Mouse (Mus musculus) T-helper 1 cell (primary cell): ENCODE data around the gene Ldhc.
"Not testable (repeated sequence)": the region's sequence is repeated elsewhere in the genome, so short reads cannot be mapped to it uniquely, and the experiment has no call there.

Experiments
- in situ Hi-C: fragments of 300-600 bp; cut with MboI, MseI; formaldehyde crosslinking; loops from one replicate; pipeline ENCODE4 v1.15.1; 2025; ENCODE audit warnings: high pct_unique_total_duplicates

Ldhc gene

GRCm38 (mm10) chr7:46842278-46842677 lies 18.7 kb upstream of the Ldhc start:
- in situ Hi-C loops = loop anchor here (5.0 kb wide), 1 partner anchor 45 kb away; the partner anchor contains the start of genes Gtf2h1 and Hps5

- in situ Hi-C loops = loop anchor here (5.0 kb wide), 1 partner anchor 46 kb away; the partner anchor contains the start of genes Gtf2h1 and Hps5
Observed at GRCm38 (mm10) chr7:46843576-46843975, 17.4 kb upstream of the Ldhc start.

GRCm38 (mm10) chr7:46845211-46845977 lies 15.6 kb upstream of the Ldhc start:
- in situ Hi-C loops = no loop called here

DNA sequence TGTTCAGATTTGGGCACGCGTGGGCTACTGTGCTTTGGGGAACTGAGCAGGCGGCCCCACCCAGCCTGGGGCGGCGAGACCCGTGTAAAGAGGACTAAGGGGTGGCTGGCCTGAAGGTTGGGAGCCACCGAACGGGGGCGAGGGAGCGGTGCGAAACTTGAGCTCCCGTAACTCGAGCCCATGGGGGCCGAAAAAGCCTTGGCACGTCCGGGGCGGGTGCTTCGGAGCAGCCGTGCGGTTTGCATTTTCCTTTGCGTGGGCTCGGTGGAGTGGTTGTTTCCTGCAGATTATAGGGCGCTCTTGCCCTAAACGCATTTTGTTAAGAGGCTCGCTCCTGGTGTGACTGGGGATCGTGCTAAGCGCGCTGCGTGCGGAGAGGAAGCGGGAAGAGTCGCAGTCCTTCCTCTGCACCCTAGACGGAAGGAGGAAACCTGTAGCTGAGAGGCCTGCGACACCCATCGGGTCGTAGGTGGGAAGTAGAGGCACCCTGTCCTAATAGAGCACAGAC lies 15.0 kb upstream of the Ldhc start:
- in situ Hi-C loops = no loop called here

DNA sequence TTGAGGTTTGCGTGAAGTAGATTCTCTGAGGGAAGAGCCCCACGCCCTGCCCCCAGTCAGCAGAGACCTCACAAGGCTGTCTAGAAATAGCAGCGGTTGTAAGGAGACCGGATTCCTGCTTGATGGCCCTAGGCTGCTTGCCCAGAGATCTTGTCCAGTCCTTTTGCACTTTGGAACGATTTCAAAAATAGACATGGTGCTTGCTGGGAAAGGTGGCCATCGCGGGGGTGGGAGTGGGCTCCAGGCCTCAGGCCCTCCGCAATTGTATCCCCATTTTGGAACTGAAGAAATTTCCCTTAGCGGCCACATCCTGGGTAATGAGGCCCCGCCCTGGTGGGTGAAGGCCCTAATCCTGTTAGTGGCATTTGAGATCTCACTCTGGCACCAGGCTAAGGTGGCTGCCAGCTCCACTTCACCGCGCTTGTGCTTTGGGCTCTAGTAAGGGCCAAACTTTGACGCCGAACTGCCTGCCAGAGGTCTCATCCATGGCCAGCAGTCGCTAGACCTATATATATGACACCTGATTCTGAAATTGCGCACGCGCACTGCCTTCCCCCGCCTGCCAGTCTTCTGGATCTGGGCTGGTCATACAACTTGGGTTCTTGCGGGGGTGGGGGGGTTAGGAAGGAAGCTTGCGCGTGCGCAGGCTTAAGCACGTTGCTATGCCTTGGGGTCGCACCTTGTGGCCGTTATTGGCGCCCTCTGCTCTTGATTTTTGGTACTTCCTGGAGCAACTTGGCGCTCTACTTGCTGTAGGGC lies 14.3 kb upstream of the Ldhc start:
- in situ Hi-C loops = no loop called here

DNA sequence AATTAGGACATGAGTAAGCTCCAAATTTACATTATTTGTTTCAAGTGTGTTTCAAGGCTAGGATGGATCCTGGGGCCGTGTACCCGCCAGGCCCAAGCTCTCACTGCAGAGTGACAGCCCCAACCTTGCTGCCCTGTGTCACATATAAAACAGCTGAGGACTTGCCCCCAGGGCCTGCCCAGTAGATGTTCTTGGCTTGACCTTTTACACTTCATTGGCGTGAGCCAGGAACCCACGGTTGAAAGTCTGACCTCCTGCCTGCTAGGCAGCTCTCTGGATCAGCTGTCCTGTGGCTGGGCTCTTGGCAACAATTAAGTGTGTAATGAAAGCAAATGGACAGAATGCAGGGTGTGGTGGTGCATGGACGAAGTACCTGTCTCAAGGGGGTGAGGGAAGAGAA lies 11.7 kb upstream of the Ldhc start:
- in situ Hi-C loops = no loop called here

DNA sequence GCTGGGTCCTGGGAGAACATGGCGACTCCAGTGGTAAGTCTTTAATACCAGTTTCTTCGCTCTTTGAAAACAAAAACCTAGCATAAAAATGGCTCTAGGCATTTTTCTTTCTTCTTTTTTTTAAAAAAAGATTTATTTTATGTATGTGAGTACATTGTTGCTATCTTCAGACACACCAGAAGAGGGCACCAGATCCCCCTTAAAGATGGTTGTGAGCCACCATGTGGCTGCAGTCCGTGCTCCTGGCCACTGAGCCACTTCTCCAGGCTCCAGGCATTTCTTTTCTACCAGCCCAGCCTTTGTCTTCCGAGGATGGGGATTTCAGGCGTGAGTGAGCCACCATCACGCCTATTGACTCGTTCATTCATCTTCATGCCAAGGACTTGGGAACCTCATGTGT lies 10.0 kb upstream of the Ldhc start:
- in situ Hi-C loops = loop anchor here (5.0 kb wide), 1 partner anchor 46 kb away; no protein-coding TSS in a partner anchor

GRCm38 (mm10) chr7:46852666-46853065 lies 8.3 kb upstream of the Ldhc start:
- in situ Hi-C loops = loop anchor here (5.0 kb wide), 1 partner anchor 45 kb away; no protein-coding TSS in a partner anchor

DNA sequence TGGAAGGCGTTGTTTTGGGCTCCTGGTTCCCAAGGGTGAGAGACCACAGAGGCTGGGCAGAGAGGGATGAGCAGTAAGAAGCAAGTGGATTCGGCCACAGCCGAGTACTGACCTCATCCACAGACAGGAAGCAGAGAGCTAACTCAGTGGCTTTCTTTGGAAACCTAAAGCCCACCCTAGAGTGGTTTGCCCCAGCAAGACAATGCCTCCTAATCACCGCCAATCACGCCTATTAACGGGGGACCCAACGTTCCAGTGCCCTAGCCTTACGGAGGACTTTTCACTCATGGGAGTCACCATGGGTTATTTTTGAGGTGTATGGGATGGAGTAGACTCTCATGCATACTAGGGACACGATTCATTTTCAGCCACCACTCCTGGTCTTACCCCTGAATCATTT lies 7.6 kb upstream of the Ldhc start:
- in situ Hi-C loops = loop anchor here (5.0 kb wide), 1 partner anchor 44 kb away; no protein-coding TSS in a partner anchor

- in situ Hi-C loops = no loop called here
Observed at GRCm38 (mm10) chr7:46855866-46856560, 5.0 kb upstream of the Ldhc start.

DNA sequence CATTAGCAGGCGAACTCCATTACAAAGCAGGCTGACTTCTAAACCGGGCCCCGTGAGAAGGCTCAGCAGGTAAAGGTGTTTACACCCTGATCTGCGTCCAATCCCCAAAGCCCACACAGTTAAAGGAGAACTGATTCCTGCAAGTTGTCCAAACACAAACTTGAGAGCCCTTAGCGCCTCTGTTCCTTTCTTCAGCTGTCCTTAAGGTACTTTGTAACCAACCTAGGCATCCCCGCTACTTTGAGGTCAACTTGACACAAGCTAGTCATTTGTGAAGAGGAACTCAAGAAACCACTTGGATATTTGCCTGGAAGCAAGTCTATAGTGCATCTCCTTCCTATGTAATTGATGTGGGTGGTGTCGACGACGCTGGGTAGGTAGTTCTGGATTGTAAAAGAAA lies 3.6 kb upstream of the Ldhc start:
- in situ Hi-C loops = no loop called here

DNA sequence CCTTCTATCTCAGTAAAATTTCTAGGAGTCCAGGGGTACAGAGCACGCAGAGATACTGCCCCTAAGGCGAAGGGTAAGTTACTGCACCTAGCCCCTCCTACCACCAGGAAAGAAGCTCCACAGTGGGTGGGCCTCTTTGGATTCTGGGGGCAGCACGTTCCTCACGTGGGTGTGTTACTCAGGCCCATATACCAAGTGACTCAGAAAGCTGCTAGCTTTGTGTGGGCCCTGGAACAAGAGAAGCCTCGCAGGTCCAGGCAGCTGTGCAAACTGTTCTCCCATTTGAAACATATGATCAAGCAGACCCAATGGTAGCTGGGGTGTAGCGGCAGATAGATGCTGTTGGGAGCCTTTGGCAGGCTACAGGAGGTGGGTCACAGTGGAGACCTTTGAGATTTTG lies 2.0 kb upstream of the Ldhc start:
- in situ Hi-C loops = no loop called here

DNA sequence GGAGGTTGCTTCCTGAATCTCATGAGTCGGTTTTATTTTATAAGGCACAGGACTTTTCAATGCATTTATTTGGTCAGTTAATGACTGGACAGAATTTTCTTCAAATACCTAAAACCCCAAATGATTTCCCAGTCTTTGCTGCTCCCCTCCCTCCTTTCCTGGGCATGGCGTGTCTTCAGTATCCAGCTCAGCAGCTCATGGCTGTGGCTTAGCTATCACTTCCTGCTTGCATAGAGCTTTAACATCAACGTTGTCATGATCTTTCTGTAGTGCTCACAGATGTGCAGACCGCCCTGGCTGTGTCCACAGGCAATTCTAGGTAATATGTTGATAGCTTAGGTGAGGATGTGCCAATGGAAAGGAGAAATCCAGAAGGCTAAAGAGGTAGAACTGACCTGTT lies 11.0 kb downstream of the Ldhc start:
- in situ Hi-C loops = no loop called here

DNA sequence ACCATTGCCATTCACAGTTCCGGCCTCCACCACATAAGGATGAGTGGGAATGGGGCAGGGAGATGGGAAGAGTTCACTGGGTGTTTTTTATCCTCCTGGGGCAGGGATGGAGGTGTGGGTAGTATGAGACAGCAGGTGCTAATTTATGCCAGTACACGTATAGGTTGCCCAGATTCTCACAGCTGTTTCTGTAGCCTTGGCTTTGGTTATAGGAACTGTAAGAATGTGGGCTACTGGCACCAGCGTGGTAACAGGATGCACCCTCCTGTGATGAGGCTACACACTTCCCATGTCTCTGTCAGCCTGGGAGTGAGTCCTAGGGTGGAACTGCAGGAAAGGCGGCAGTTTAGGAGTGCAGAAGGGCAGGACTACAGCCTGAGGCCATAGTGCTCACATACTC lies 15.8 kb downstream of the Ldhc start:
- in situ Hi-C loops = no loop called here

DNA sequence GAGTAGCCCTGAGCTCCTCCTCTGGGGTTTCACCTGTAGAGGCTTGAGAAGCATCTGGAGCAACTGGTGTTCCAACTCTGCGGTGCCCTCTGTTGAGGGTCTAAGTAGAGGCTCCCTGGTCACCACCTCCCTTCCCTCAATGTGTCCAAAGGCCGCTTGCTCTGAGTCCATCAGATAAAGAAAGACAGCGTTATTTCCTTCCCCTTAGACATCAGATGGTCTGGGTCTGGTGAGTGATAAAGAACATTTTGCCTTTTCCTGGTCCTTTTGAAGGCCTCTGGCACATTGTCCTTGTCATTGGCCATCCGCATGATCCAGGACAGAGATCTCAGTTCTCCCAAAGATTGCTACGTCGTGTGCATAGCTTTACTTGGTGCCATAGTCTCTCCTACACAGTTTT lies 16.3 kb downstream of the Ldhc start:
- in situ Hi-C loops = no loop called here

DNA sequence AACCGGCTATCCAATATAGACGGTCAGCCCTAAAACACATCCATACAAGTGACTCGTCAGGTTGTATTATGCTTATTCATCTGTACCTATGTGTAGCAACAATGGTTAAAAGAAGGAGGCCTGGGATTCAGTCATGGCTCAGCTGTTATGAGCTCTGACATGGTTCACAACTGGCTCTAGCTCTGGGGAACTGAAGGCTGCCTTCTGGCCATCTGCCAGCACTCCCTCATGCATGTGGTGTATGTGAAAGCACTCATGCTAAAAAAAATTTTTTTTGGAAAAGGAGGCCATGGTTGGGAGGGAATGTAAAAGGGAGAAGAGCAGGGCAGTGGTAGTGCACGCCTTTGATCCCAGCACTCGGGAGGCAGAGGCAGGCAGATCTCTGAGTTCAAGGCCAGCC lies 18.8 kb downstream of the Ldhc start:
- in situ Hi-C loops = no loop called here

GRCm38 (mm10) chr7:46880992-46881391 lies 20.0 kb downstream of the Ldhc start:
- in situ Hi-C loops = no loop called here

- in situ Hi-C loops = not testable (repeated sequence)
Observed at GRCm38 (mm10) chr7:46881941-46882340, 20.9 kb downstream of the Ldhc start.

- in situ Hi-C loops = no loop called here
Observed at GRCm38 (mm10) chr7:46883304-46883703, 22.3 kb downstream of the Ldhc start.

- in situ Hi-C loops = loop anchor here (5.0 kb wide), 1 partner anchor 43 kb away; no protein-coding TSS in a partner anchor
Observed at GRCm38 (mm10) chr7:46895511-46895910, 34.5 kb downstream of the Ldhc start.

- in situ Hi-C loops = loop anchor here (5.0 kb wide), 1 partner anchor 47 kb away; no protein-coding TSS in a partner anchor
Observed at GRCm38 (mm10) chr7:46899343-46899742, 38.3 kb downstream of the Ldhc start.

DNA sequence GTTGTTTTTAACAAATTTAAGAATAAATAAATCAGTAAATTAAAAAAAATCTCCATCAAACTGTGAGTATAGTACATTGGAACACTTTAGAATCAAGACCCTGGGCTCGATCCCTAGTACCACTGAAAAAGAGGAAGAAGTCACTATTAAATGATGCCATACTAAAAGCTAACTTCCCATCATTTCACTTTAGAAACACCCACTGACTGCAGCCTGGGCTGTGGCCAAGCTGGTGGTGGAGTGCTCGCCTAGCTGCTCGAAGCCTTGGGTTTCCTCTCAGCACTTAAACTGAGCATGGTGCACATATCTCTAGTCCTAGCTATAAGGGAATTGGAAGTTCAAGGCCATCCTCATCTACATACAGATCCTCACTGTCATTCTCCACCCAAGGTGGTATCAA lies 50.2 kb downstream of the Ldhc start:
- in situ Hi-C loops = no loop called here
